Mouse (Mus musculus): ENCODE results near the gene Fam167b.

DNA sequence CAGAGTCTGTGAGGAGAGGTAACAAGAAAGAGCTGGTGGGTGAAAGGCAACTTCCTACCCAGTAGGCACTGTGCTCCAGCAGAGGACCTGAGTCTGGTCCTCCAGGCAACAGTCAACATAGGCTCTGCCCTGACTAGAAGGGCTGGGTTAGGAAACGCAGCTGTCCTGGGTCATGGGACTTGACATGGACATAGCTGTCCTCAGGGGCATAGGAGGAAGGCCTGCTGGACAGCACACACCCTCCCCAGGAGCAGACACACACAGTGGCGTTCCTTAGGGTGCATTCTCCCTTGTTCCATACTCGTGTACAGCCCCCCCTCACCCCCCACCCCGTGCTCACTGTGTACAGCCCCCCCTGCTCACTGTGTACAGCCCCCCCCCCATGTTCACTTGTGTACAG, 32.1 kb upstream of the Fam167b start:
- TF ChIP-seq CTCF (conservative IDR thresholded peaks at IDR 0.05; ENCODE audit: insufficient read depth, insufficient read length, low read depth, low read length): no peak
- no peak for TF ChIP-seq POLR2A (IDR thresholded peaks at IDR 0.05; ENCODE audit: low read depth, low read length)

All from kidney, adult 2 months (tissue).